Mouse (Mus musculus) limb, embryonic 15.5 days (tissue): ENCODE data around the gene Mitd1. TPM values are rescaled to one million over a fixed set of nuclear protein-coding genes. Genes with fewer than 3 reads are reported as not detected.
A peak's percentile ranks its signal among the peaks of the same experiment; 100 is the strongest.

Source experiments
- ATAC-seq: fragments of 200-750 bp; cut with Nextera tagmentation; 2 replicates; pipeline ENCODE4 v1.8.0; 2017; ENCODE audit warnings: low read depth, moderate TSS enrichment; ENCODE audit not compliant: insufficient number of reproducible peaks, low FRiP score, low TSS enrichment
- H3K27ac ChIP-seq: fragments of 300-500 bp; sonication (generic); 2 replicates; pipeline ENCODE4 v1.5.1; 2015; ENCODE audit warnings: moderate library complexity, mild to moderate bottlenecking, inconsistent platforms
- H3K27me3 ChIP-seq: fragments of 300-500 bp; sonication (generic); 2 replicates; pipeline ENCODE4 v1.6.1; 2015; ENCODE audit warnings: inconsistent platforms
- H3K36me3 ChIP-seq: fragments of 300-500 bp; sonication (generic); 2 replicates; pipeline ENCODE4 v1.6.1; 2015; ENCODE audit warnings: inconsistent platforms
- H3K4me1 ChIP-seq: fragments of 300-500 bp; sonication (generic); 2 replicates; pipeline ENCODE4 v1.6.1; 2015; ENCODE audit warnings: inconsistent platforms
- H3K4me2 ChIP-seq: fragments of 300-500 bp; sonication (generic); 2 replicates; pipeline ENCODE4 v1.6.1; 2015; ENCODE audit warnings: mild to moderate bottlenecking, inconsistent platforms
- H3K4me3 ChIP-seq: fragments of 300-500 bp; sonication (generic); 2 replicates; pipeline ENCODE4 v1.5.1; 2015; ENCODE audit warnings: mild to moderate bottlenecking, inconsistent platforms
- H3K9ac ChIP-seq: fragments of 300-500 bp; sonication (generic); 2 replicates; pipeline ENCODE4 v1.6.1; 2015; ENCODE audit warnings: inconsistent platforms
- H3K9me3 ChIP-seq: fragments of 300-500 bp; sonication (generic); 2 replicates; pipeline ENCODE4 v1.6.1; 2016; ENCODE audit warnings: inconsistent platforms
- WGBS: fragments of 180-500 bp; shearing (Covaris S2); methylation state at CpG from one replicate; pipeline ENCODE4 v1.1.7; 2015; 5-methylcytosine and 5-hydroxymethylcytosine counted together
- polyA plus RNA-seq: library from polyadenylated mRNA; unstranded; fragments of >200 nt; fragmentation: Nextera tagmentation; extraction: Ambion mirVana; gene quantifications from 2 replicates; pipeline ENCODE4 v1.2.1, GENCODE M21; 2015

Gene Mitd1
- polyA plus RNA-seq: 25.0 and 27.8 TPM in 2 replicates

DNA sequence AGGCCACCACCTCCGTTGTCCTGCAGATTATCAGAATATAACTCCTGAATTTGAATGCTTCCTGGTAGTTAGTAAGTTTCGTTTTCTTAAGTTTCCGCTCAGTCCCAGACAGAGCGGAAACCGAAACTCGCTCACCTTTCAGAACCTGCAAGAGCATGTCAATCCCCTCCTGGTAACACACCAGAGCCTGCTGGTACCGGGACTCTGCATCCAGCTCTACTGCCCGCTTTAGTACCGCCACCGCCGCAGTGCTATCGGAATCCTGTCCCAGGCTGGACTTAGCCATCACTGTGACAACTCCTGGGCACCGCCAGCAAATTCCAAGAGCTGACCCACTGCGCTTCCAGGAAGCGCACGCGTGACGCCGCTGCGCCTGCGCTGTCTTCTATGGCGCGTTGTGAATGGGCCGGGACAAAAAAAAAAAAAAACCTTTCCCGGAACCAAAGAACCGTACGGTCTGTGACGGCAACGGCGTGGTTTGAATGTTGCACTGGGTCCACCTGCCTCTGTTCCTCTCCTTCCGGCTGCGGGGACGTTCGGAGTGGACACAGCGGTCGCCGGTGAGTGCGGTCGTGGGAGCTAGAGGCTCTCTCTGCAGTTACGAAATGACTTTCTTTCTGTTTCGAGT is at the start of gene Mitd1, which contains the start of gene Mrpl30:
TSS of gene Mitd1 (minus strand) at position 387 of the 628 bp plus-strand sequence.
TSS of gene Mrpl30 (plus strand) at position 453 of the 628 bp plus-strand sequence.
- under 1% methylated on average over 41 of the region's 41 CpGs for WGBS
- H3K4me2 ChIP-seq: peak within 1 kb of the TSS; percentile 69
- H3K27me3 ChIP-seq: no peaks in the 10 kb centered on the region
- peaks cover 15% of the 10 kb centered on the region for H3K4me1 ChIP-seq
- ATAC-seq: peak; percentile 84
- no peaks in the 10 kb centered on the region for H3K9me3 ChIP-seq
- peak within 1 kb of the TSS; percentile 89 for H3K27ac ChIP-seq
- H3K9ac ChIP-seq: peak within 1 kb of the TSS; percentile 58
- H3K4me3 ChIP-seq: peak within 1 kb of the TSS; percentile 71
- H3K36me3 ChIP-seq: peaks cover 20% of the 10 kb centered on the region

- Histone ChIP-seq H3K9ac (no peak overlapping the region), H3K36me3 (no peaks in the 10 kb centered on the region), H3K27me3 (no peaks in the 10 kb centered on the region), H3K4me2 (no peak overlapping the region), H3K4me1 (no peaks in the 10 kb centered on the region), H3K4me3 (no peak overlapping the region), H3K9me3 (no peaks in the 10 kb centered on the region), H3K27ac (no peak overlapping the region)
- 11% methylated on average over 3 of the region's 3 CpGs for WGBS
- ATAC-seq: no peak
Observed at GRCm38 (mm10) chr1:37931806-37932205, 41.6 kb upstream of the Mitd1 start.

- Histone ChIP-seq H3K4me2 (no peak overlapping the region), H3K9me3 (no peaks in the 10 kb centered on the region), H3K9ac (no peak overlapping the region), H3K27ac (no peak overlapping the region), H3K36me3 (no peaks in the 10 kb centered on the region), H3K4me1 (no peaks in the 10 kb centered on the region), H3K27me3 (no peaks in the 10 kb centered on the region), H3K4me3 (no peak overlapping the region)
- ATAC-seq: no peak
- WGBS: 74% methylated on average over 8 of the region's 8 CpGs
Observed at GRCm38 (mm10) chr1:37925971-37926370, 35.8 kb upstream of the Mitd1 start.

- WGBS: 44% methylated on average over 8 of the region's 8 CpGs
- Histone ChIP-seq H3K27ac (no peak overlapping the region), H3K4me1 (no peaks in the 10 kb centered on the region), H3K4me3 (no peak overlapping the region), H3K4me2 (no peak overlapping the region), H3K36me3 (no peaks in the 10 kb centered on the region), H3K9me3 (no peaks in the 10 kb centered on the region), H3K9ac (no peak overlapping the region), H3K27me3 (no peaks in the 10 kb centered on the region)
- no peak for ATAC-seq
Observed at GRCm38 (mm10) chr1:37922536-37922935, 32.3 kb upstream of the Mitd1 start.

- no peak for ATAC-seq
- H3K9me3 ChIP-seq: no peaks in the 10 kb centered on the region
- H3K4me3 ChIP-seq: no peak overlapping the region
- WGBS: 56% methylated on average over 6 of the region's 6 CpGs
- no peak overlapping the region for H3K9ac ChIP-seq
- H3K36me3 ChIP-seq: no peaks in the 10 kb centered on the region
- H3K27ac ChIP-seq: no peak overlapping the region
- no peak overlapping the region for H3K4me2 ChIP-seq
- no peaks in the 10 kb centered on the region for H3K4me1 ChIP-seq
- H3K27me3 ChIP-seq: peaks cover 4% of the 10 kb centered on the region; the same call in 1 of the 2 replicates
Observed at GRCm38 (mm10) chr1:37918096-37918495, 27.9 kb upstream of the Mitd1 start.

DNA sequence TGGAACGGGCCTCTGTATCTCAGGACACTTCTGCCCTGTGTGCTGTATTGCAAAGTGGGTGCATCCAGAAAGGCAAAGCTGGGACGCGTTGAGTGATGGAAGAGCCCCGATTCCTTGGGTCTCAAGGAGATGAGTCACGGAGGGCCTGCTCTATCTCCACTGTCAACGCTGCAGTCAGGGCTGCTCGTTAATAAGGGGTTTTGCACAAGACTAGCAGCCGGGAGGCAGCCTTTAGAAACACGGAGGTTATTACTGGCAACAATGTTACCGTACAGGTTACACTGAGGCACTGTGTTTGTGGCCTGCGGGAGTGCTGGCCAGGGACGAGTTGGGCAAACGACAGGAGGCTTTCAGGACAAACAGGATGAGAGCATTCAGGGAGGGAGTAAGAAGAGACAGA is 27.5 kb upstream of the Mitd1 start:
- H3K4me3 ChIP-seq: no peak overlapping the region
- H3K9ac ChIP-seq: no peak overlapping the region
- H3K4me1 ChIP-seq: no peaks in the 10 kb centered on the region
- ATAC-seq: no peak
- no peak overlapping the region for H3K4me2 ChIP-seq
- H3K27ac ChIP-seq: no peak overlapping the region
- no peaks in the 10 kb centered on the region for H3K36me3 ChIP-seq
- 49% methylated on average over 13 of the region's 13 CpGs for WGBS
- peaks cover 4% of the 10 kb centered on the region; the same call in 1 of the 2 replicates for H3K27me3 ChIP-seq
- H3K9me3 ChIP-seq: no peaks in the 10 kb centered on the region

DNA sequence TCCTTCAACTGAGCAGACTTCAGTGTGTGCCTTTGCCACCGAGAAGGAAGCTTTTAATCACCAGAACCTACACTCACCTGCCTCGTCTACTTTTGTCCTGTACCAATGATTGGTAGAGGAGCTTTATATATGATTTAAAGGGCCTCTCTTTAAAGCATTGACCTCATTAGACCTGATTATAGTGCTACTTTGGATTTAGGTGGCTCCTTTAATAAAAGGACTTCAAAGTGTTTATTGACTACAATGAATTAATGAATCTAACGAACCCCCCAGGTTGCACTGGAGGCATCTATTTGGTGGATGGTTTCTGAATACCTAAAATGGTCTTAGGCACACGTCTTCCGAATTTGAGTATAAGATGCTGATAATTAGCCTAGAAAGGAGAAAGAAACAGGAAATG is 26.2 kb upstream of the Mitd1 start, which contains the start of gene Lyg2:
TSS of gene Lyg2 (minus strand) at position 101 of the 400 bp plus-strand sequence.
- 35% methylated on average over 5 of the region's 5 CpGs for WGBS
- no peaks in the 10 kb centered on the region for H3K9me3 ChIP-seq
- ATAC-seq: no peak
- peaks cover 4% of the 10 kb centered on the region; the same call in 1 of the 2 replicates for H3K27me3 ChIP-seq
- no peaks in the 10 kb centered on the region for H3K4me1 ChIP-seq
- no peaks in the 10 kb centered on the region for H3K36me3 ChIP-seq
- H3K27ac ChIP-seq: no peak within 1 kb of the TSS
- H3K4me3 ChIP-seq: no peak within 1 kb of the TSS
- no peak within 1 kb of the TSS for H3K9ac ChIP-seq
- no peak within 1 kb of the TSS for H3K4me2 ChIP-seq

- H3K4me2 ChIP-seq: no peak overlapping the region
- H3K36me3 ChIP-seq: no peaks in the 10 kb centered on the region
- no peak for ATAC-seq
- peaks cover 4% of the 10 kb centered on the region; the same call in 1 of the 2 replicates for H3K27me3 ChIP-seq
- H3K4me3 ChIP-seq: no peak overlapping the region
- no peak overlapping the region for H3K27ac ChIP-seq
- H3K9me3 ChIP-seq: no peaks in the 10 kb centered on the region
- H3K9ac ChIP-seq: no peak overlapping the region
- 85% methylated on average over 2 of the region's 2 CpGs for WGBS
- no peaks in the 10 kb centered on the region for H3K4me1 ChIP-seq
Observed at GRCm38 (mm10) chr1:37912751-37913150, 22.5 kb upstream of the Mitd1 start.

GRCm38 (mm10) chr1:37903178-37903577 is 13.0 kb upstream of the Mitd1 start:
- Histone ChIP-seq H3K9me3 (no peaks in the 10 kb centered on the region), H3K36me3 (peaks cover 16% of the 10 kb centered on the region), H3K9ac (no peak overlapping the region), H3K4me2 (no peak overlapping the region), H3K27me3 (no peaks in the 10 kb centered on the region), H3K4me3 (no peak overlapping the region), H3K4me1 (no peaks in the 10 kb centered on the region), H3K27ac (no peak overlapping the region)
- ATAC-seq: no peak
- WGBS: 33% methylated on average over 6 of the region's 6 CpGs

GRCm38 (mm10) chr1:37900288-37900687 is 10.1 kb upstream of the Mitd1 start:
- Histone ChIP-seq H3K4me2 (no peak overlapping the region), H3K36me3 (peaks cover 41% of the 10 kb centered on the region)
- ATAC-seq: no peak

GRCm38 (mm10) chr1:37899816-37900215 is 9.6 kb upstream of the Mitd1 start:
- no peaks in the 10 kb centered on the region for H3K4me1 ChIP-seq
- H3K4me3 ChIP-seq: no peak overlapping the region
- peaks cover 46% of the 10 kb centered on the region for H3K36me3 ChIP-seq
- WGBS: 66% methylated on average over 4 of the region's 4 CpGs
- H3K4me2 ChIP-seq: no peak overlapping the region
- no peak overlapping the region for H3K9ac ChIP-seq
- no peak overlapping the region for H3K27ac ChIP-seq
- ATAC-seq: no peak
- no peaks in the 10 kb centered on the region for H3K27me3 ChIP-seq
- no peaks in the 10 kb centered on the region for H3K9me3 ChIP-seq

More at GRCm38 (mm10) chr1:37900288-37900687, 10.1 kb upstream of the Mitd1 start:
- no peak overlapping the region for H3K9ac ChIP-seq
- H3K9me3 ChIP-seq: no peaks in the 10 kb centered on the region
- WGBS: 49% methylated on average over 6 of the region's 6 CpGs
- no peaks in the 10 kb centered on the region for H3K4me1 ChIP-seq
- H3K4me3 ChIP-seq: no peak overlapping the region
- H3K27ac ChIP-seq: no peak overlapping the region
- no peaks in the 10 kb centered on the region for H3K27me3 ChIP-seq

- Histone ChIP-seq H3K4me1 (peaks cover 8% of the 10 kb centered on the region), H3K9ac (no peak overlapping the region), H3K4me2 (no peak overlapping the region)
Observed at GRCm38 (mm10) chr1:37894606-37895005, 4.4 kb upstream of the Mitd1 start.

More at GRCm38 (mm10) chr1:37894606-37895005, 4.4 kb upstream of the Mitd1 start:
- H3K4me3 ChIP-seq: no peak overlapping the region
- H3K27ac ChIP-seq: no peak overlapping the region
- H3K27me3 ChIP-seq: no peaks in the 10 kb centered on the region
- H3K9me3 ChIP-seq: no peaks in the 10 kb centered on the region
- H3K36me3 ChIP-seq: peaks cover 53% of the 10 kb centered on the region
- no peak for ATAC-seq
